Mouse (Mus musculus): Measurements from ENCODE around the gene Vmn1r8.
"Not testable (repeated sequence)": the region's sequence is repeated elsewhere in the genome, so short reads cannot be mapped to it uniquely, and the experiment has no call there.

Gene Vmn1r8

DNA sequence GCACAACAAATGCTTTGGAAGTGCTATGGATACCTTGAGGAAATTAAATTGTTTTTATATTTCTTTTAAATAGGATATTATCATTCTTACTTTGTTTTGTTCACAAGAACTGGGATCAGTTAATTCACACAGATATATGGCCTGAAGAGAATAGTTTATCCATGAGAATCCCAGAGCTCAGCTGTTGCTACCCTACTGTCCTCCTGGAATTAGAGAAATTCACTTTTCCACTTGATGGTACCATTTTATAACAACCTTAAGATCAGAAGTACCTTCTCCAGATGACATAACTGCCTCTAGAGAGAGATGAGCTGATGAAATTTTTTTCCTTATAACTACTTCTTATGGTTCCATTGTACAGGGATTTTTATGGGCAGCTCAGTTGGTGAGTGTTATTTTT lies at the start of gene Vmn1r8:
Gene Vmn1r8, plus strand, starts transcription at position 301 of the 400 bp plus-strand sequence.
- DNase-seq: no peak

DNA sequence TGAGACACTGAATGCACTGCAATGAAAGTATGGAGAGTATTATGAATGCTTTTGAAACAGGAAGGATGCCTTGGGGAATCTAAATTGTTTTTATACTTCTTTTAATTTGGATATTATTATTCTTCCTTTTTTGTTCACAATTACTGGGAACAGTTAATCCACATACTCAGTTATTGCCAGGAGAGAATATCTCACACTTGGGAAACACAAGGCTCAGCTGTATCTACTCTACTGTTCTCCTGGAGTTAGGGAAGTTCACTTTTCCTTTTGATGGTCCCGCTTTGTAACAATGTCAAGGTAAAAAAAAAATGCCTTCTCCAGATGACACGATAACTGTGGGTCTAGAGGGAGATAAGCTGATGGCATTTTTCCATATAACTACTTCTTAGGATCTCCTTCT lies 35.1 kb upstream of the Vmn1r8 start, which contains the start of gene Vmn1r6:
Gene Vmn1r6, plus strand, starts transcription at position 301 of the 400 bp plus-strand sequence.
- DNase-seq: no peak

DNA sequence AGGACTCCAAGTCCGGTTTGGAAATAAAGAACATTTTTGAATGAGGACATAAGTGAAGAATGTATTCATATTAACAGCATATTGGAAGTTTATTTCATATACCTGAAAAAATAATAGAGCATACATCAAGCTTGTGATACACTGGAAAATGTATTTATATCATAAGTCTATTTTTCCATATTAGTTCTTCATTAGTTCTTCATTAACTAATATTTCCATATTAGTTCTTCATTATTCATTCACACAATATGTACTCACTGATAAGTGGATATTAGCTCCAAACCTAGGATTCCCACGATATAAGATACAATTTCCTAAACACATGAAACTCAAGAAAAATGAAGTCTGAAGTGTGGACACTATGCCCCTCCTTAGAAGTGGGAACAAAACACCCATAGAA lies 6.9 kb upstream of the Vmn1r8 start, which contains the start of gene Vmn1r7:
Gene Vmn1r7, minus strand, starts transcription at position 101 of the 400 bp plus-strand sequence.
- DNase-seq: not testable (repeated sequence)

DNA sequence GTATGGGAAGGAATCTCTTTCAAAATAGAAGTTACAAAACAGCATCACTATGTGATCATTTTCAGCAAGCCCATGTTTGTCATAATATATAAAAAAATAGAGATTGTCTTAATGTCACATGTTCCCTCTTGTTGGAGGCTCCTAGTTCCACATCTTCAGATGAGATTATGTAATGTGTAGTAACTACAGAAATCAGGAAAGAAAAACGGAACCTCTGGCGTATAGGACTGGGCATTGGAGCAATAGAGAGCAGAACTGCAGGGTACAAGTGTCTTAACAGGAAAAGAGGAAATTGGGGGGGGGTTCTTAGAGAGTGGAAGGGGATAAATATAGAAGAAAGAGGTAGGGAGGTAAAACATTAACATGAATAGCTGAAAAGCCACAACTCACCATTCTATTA lies 2.6 kb downstream of the Vmn1r8 start:
- no peak for DNase-seq

DNA sequence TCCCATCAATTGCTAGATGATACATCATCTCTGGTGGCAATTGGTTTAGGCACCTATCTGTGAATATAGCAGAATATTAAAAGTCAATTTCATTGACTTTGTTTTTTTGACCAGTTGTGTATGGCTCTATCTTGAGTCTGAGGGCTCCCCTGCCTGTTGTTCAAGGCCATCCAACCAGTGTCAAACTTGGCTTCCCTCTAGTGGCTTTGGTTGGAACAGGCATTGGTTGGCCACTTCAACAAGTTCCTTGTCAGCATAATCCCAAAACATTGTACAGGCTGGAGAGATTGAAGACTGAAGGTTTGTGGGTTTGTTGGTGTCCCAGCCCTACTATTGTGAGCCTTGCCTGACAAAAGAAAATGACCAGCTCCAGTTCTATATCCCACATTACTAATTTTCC lies 31.6 kb downstream of the Vmn1r8 start:
- DNase-seq: peak; percentile 9 to 59

DNA sequence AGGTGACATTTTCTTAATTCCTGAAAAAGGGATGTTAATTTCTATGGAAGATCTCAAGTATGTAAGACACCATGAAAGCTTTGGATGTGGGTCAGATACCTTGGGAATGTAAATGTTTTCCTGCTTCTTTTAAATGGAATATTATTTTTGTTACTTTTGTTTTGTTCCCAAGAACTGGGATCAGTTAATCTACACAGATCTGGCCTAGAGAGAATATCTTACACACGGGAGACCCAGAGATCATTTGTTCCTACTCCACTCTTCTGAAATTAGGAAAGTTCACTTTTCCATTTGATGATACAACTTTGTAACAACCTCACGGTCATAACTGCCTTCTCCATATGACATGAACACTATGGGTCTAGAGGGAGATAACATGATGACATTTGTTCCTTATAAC lies 34.4 kb downstream of the Vmn1r8 start, which contains the start of gene Vmn1r9:
Gene Vmn1r9, plus strand, starts transcription at position 301 of the 400 bp plus-strand sequence.
- no peak for DNase-seq

All from kidney, adult 8-10 months (tissue).